Mouse (Mus musculus) layer of hippocampus, postnatal 14 days (tissue): ENCODE results near the gene Safb. TPM values are rescaled to one million over a fixed set of nuclear protein-coding genes. Genes with fewer than 3 reads are reported as not detected.

ENCODE experiments used
- DNase-seq, 2 experiments: peaks; one replicate each; pipeline ENCODE4 v3.0.0; 2021 to 2022; ENCODE audit warnings: low spot score in 2 of 2, mixed read lengths in 1 of 2
- long read RNA-seq, 2 experiments: library from polyadenylated mRNA; stranded (forward); transcript quantifications; one replicate each; pipeline ENCODE4 v2.0.0; 2021
- total RNA-seq, 2 experiments: library from RNA; stranded (reverse); gene quantifications; 2 replicates each; pipeline ENCODE4 v1.2.3; 2021

Gene Safb
- total RNA-seq = 100 to 1,000 TPM; 131 to 147 TPM
- long read RNA-seq, experiment 1, transcript Safb-201 (21 exons, 3,106 nt) = major isoform, 64 of 93 reads
- long read RNA-seq, experiment 1, partial matches to known transcripts = 9 of 93 reads
- long read RNA-seq, experiment 1, other reads (novel, unspliced or antisense) = 16 of 93 reads
- long read RNA-seq, experiment 2, transcript Safb-207 (21 exons, 3,122 nt) = minor isoform, 7 of 123 reads
- long read RNA-seq, experiment 2, transcript Safb-201 (21 exons, 3,106 nt) = major isoform, 76 of 123 reads
- long read RNA-seq, experiment 2, partial matches to known transcripts = 15 of 123 reads
- long read RNA-seq, experiment 2, other reads (novel, unspliced or antisense) = 20 of 123 reads

- DNase-seq = peak; percentile 99 to 100
These were observed at the start of gene Safb, which contains the start of gene Safb2 for GRCm38 (mm10) chr17:56584257-56585130. Gene Safb (plus strand): TSS chr17:56584825. Gene Safb2 (minus strand): TSS chr17:56584585.

GRCm38 (mm10) chr17:56536192-56536591 lies 48.4 kb upstream of the Safb start:
- peak in 1 of 2 experiments; percentile 70 for DNase-seq

GRCm38 (mm10) chr17:56536874-56537273 lies 47.8 kb upstream of the Safb start:
- no peak for DNase-seq

GRCm38 (mm10) chr17:56537912-56538311 lies 46.7 kb upstream of the Safb start:
- DNase-seq = peak in 1 of 2 experiments; percentile 64

- no peak for DNase-seq
These were observed 44.1 kb upstream of the Safb start for GRCm38 (mm10) chr17:56540562-56540975.

GRCm38 (mm10) chr17:56542736-56543135 lies 41.9 kb upstream of the Safb start:
- no peak for DNase-seq

GRCm38 (mm10) chr17:56543684-56544224 lies 40.9 kb upstream of the Safb start:
- no peak for DNase-seq

- DNase-seq = peak in 1 of 2 experiments; percentile 1
These were observed 39.8 kb upstream of the Safb start for GRCm38 (mm10) chr17:56544699-56545387.

GRCm38 (mm10) chr17:56545945-56546344 lies 38.7 kb upstream of the Safb start:
- peak in 1 of 2 experiments; percentile 3 for DNase-seq

GRCm38 (mm10) chr17:56546576-56546975 lies 38.0 kb upstream of the Safb start:
- peak in 1 of 2 experiments; percentile 2 for DNase-seq

GRCm38 (mm10) chr17:56547116-56547845 lies 37.3 kb upstream of the Safb start:
- peak in 1 of 2 experiments; percentile 26 for DNase-seq

- DNase-seq = peak in 1 of 2 experiments; percentile 4
These were observed 36.6 kb upstream of the Safb start for GRCm38 (mm10) chr17:56547846-56548604.

- peak in 1 of 2 experiments; percentile 1 for DNase-seq
These were observed 36.0 kb upstream of the Safb start for GRCm38 (mm10) chr17:56548605-56549105.

GRCm38 (mm10) chr17:56550784-56551475 lies 33.7 kb upstream of the Safb start:
- no peak for DNase-seq

- DNase-seq = peak in 1 of 2 experiments; percentile 67
These were observed 32.6 kb upstream of the Safb start for GRCm38 (mm10) chr17:56551841-56552581.

GRCm38 (mm10) chr17:56552781-56553363 lies 31.8 kb upstream of the Safb start:
- peak; percentile 86 to 88 for DNase-seq

- DNase-seq = no peak
These were observed 30.5 kb upstream of the Safb start, which contains the start of gene Gm20219 for GRCm38 (mm10) chr17:56554122-56554551. Gene Gm20219 (minus strand): TSS chr17:56554387.
